Mouse (Mus musculus) right cerebral cortex, postnatal 4 days (tissue): ENCODE data around the gene Tbccd1.
A peak's percentile ranks its signal among the peaks of the same experiment; 100 is the strongest.

Experiments
- DNase-seq: peaks from one replicate; pipeline ENCODE4 v3.0.0-alpha.2; 2022

Gene Tbccd1

GRCm38 (mm10) chr16:22857431-22858113 is at the start of gene Tbccd1, which contains the start of gene Dnajb11:
Gene Tbccd1, minus strand, starts transcription at chr16:22857669.
Gene Dnajb11, plus strand, starts transcription at chr16:22857845.
- DNase-seq = peak; percentile 97

GRCm38 (mm10) chr16:22901326-22901725 is 43.9 kb upstream of the Tbccd1 start:
- DNase-seq = no peak

GRCm38 (mm10) chr16:22899866-22900570 is 42.5 kb upstream of the Tbccd1 start:
- DNase-seq = no peak

- no peak for DNase-seq
Observed at GRCm38 (mm10) chr16:22899346-22899745, 41.9 kb upstream of the Tbccd1 start.

- no peak for DNase-seq
Observed at GRCm38 (mm10) chr16:22896618-22897017, 39.1 kb upstream of the Tbccd1 start.

GRCm38 (mm10) chr16:22894095-22894494 is 36.6 kb upstream of the Tbccd1 start:
- no peak for DNase-seq

- DNase-seq = no peak
Observed at GRCm38 (mm10) chr16:22891733-22892154, 34.3 kb upstream of the Tbccd1 start.

GRCm38 (mm10) chr16:22890683-22891510 is 33.4 kb upstream of the Tbccd1 start, which contains the start of gene Ahsg:
Gene Ahsg, plus strand, starts transcription at chr16:22891277.
- no peak for DNase-seq

- DNase-seq = no peak
Observed at GRCm38 (mm10) chr16:22889716-22890115, 32.2 kb upstream of the Tbccd1 start.

- no peak for DNase-seq
Observed at GRCm38 (mm10) chr16:22888835-22889234, 31.4 kb upstream of the Tbccd1 start.

- no peak for DNase-seq
Observed at GRCm38 (mm10) chr16:22886726-22887125, 29.3 kb upstream of the Tbccd1 start.

GRCm38 (mm10) chr16:22885356-22885755 is 27.9 kb upstream of the Tbccd1 start:
- no peak for DNase-seq

- DNase-seq = no peak
Observed at GRCm38 (mm10) chr16:22883441-22883840, 26.0 kb upstream of the Tbccd1 start.

GRCm38 (mm10) chr16:22881487-22881886 is 24.0 kb upstream of the Tbccd1 start:
- DNase-seq = no peak

- DNase-seq = no peak
Observed at GRCm38 (mm10) chr16:22880900-22881299, 23.4 kb upstream of the Tbccd1 start.

- DNase-seq = no peak
Observed at GRCm38 (mm10) chr16:22879945-22880595, 22.6 kb upstream of the Tbccd1 start.

- no peak for DNase-seq
Observed at GRCm38 (mm10) chr16:22878716-22879115, 21.2 kb upstream of the Tbccd1 start.

- DNase-seq = no peak
Observed at GRCm38 (mm10) chr16:22877660-22878390, 20.4 kb upstream of the Tbccd1 start.

- peak; percentile 64 for DNase-seq
Observed at GRCm38 (mm10) chr16:22876218-22877043, 19.0 kb upstream of the Tbccd1 start.

- DNase-seq = no peak
Observed at GRCm38 (mm10) chr16:22873369-22873768, 15.9 kb upstream of the Tbccd1 start.

GRCm38 (mm10) chr16:22872397-22872796 is 14.9 kb upstream of the Tbccd1 start:
- no peak for DNase-seq
